Mouse (Mus musculus) myocyte (in vitro differentiated cells): Measurements from ENCODE around the gene Siae. TPM values are rescaled to one million over a fixed set of nuclear protein-coding genes. Genes with fewer than 3 reads are reported as not detected.

Experiments
- H3K27me3 ChIP-seq: one replicate; pipeline ENCODE4 v1.6.1; 2011; ENCODE audit not compliant: control insufficient read depth, insufficient read depth, insufficient read length
- H3K36me3 ChIP-seq: one replicate; pipeline ENCODE4 v1.6.1; 2011; ENCODE audit not compliant: control insufficient read depth, insufficient read depth
- H3K4me2 ChIP-seq: one replicate; pipeline ENCODE4 v1.6.1; 2011; ENCODE audit warnings: low read depth, control low read depth
- H3K4me3 ChIP-seq: one replicate; pipeline ENCODE4 v1.5.1; 2011; ENCODE audit warnings: mild to moderate bottlenecking, control low read depth, moderate library complexity
- H3K79me2 ChIP-seq: one replicate; pipeline ENCODE4 v1.6.1; 2011; ENCODE audit not compliant: control insufficient read depth, insufficient read depth
- H3ac ChIP-seq: one replicate; pipeline ENCODE4 v1.6.1; 2011; ENCODE audit not compliant: control insufficient read depth, insufficient read length
- CEBPB ChIP-seq: IDR thresholded peaks from 2 replicates; pipeline ENCODE4 v1.6.1; 2011; ENCODE audit warnings: mild to moderate bottlenecking, moderate library complexity; ENCODE audit not compliant: poor library complexity, insufficient read depth, severe bottlenecking
- E2F4 ChIP-seq: IDR thresholded peaks from one replicate; pipeline ENCODE4 v1.6.1; 2011; ENCODE audit warnings: mild to moderate bottlenecking, control low read depth, moderate library complexity; ENCODE audit not compliant: insufficient read depth
- MAX ChIP-seq: IDR thresholded peaks from one replicate; pipeline ENCODE4 v1.6.1; 2011; ENCODE audit warnings: low read depth, mild to moderate bottlenecking, control low read depth
- MYOD1 ChIP-seq, 3 experiments: IDR thresholded peaks; one replicate each; pipeline ENCODE4 v1.6.1; 2011; ENCODE audit warnings: control low read depth in 2 of 3, low read depth in 2 of 3, mild to moderate bottlenecking in 2 of 3, moderate library complexity in 1 of 3; ENCODE audit not compliant: insufficient read length in 2 of 3, control insufficient read depth in 1 of 3
- MYOG ChIP-seq, 3 experiments: IDR thresholded peaks; one replicate each; pipeline ENCODE4 v1.6.1; 2011; ENCODE audit warnings: control low read depth in 2 of 3, low read depth in 2 of 3, mild to moderate bottlenecking in 2 of 3; ENCODE audit not compliant: insufficient read length in 2 of 3, control insufficient read depth in 1 of 3, insufficient read depth in 1 of 3
- POLR2A ChIP-seq: IDR thresholded peaks from one replicate; pipeline ENCODE4 v1.6.1; 2011; ENCODE audit warnings: low read depth, mild to moderate bottlenecking, control low read depth, moderate library complexity; ENCODE audit not compliant: insufficient read length
- POLR2AphosphoS2 ChIP-seq: IDR thresholded peaks from one replicate; pipeline ENCODE4 v1.6.1; 2011; ENCODE audit warnings: low read depth, control low read depth; ENCODE audit not compliant: insufficient read length
- REST ChIP-seq: IDR thresholded peaks from one replicate; pipeline ENCODE4 v1.6.1; 2011; ENCODE audit warnings: mild to moderate bottlenecking, control low read depth, moderate library complexity; ENCODE audit not compliant: insufficient read depth, insufficient read length
- SRF ChIP-seq: IDR thresholded peaks from one replicate; pipeline ENCODE4 v1.6.1; 2011; ENCODE audit warnings: low read depth; ENCODE audit not compliant: control insufficient read depth, insufficient read length
- TCF12 ChIP-seq: IDR thresholded peaks from one replicate; pipeline ENCODE4 v1.6.1; 2011; ENCODE audit warnings: mild to moderate bottlenecking, control low read depth; ENCODE audit not compliant: poor library complexity, insufficient read depth, severe bottlenecking
- TCF3 ChIP-seq: IDR thresholded peaks from one replicate; pipeline ENCODE4 v1.6.1; 2011; ENCODE audit warnings: low read depth, control low read depth; ENCODE audit not compliant: insufficient read length
- USF1 ChIP-seq: IDR thresholded peaks from one replicate; pipeline ENCODE4 v1.6.1; 2011; ENCODE audit warnings: low read depth, mild to moderate bottlenecking, control low read depth, moderate library complexity
- polyA plus RNA-seq: library from polyadenylated mRNA; unstranded; fragments of >200 nt; fragmentation: generic; extraction: Trizol; gene quantifications from one replicate; pipeline ENCODE4 v1.2.1, GENCODE M21; 2012; ENCODE audit warnings: missing spikeins

Siae gene
- polyA plus RNA-seq, 1 experiment, result 0.60 TPM

- H3K36me3 ChIP-seq, result peaks cover 20% of the 10 kb centered on the region
- TF ChIP-seq POLR2A (peak; percentile 57), POLR2AphosphoS2 (peak; percentile 61), USF1 (no peak), MAX (peak; percentile 61), CEBPB (peak; percentile 96), MYOG (IDR thresholded peaks at IDR 0.05; ENCODE audit: control insufficient read depth in 1 of 3, insufficient read depth in 1 of 3, insufficient read length in 2 of 3, low read depth in 2 of 3) (peak in 1 of 3 experiments; percentile 2), MYOD1 (IDR thresholded peaks at IDR 0.05; ENCODE audit: control insufficient read depth in 1 of 3, insufficient read length in 2 of 3, low read depth in 2 of 3) (no peak), SRF (no peak), TCF12 (no peak), E2F4 (no peak), TCF3 (no peak), REST (no peak)
- H3K4me3 ChIP-seq, result peak within 1 kb of the TSS; percentile 97
- H3ac ChIP-seq, result peak within 1 kb of the TSS; percentile 12
- peaks cover 20% of the 10 kb centered on the region for H3K79me2 ChIP-seq
- H3K27me3 ChIP-seq, result no peaks in the 10 kb centered on the region
- H3K4me2 ChIP-seq, result peak within 1 kb of the TSS; percentile 97
Observed at GRCm38 (mm10) chr9:37656931-37657481, 101.5 kb downstream of the Siae start, which contains the start of gene Tbrg1. TSS of gene Tbrg1 (minus strand) at chr9:37657312.

GRCm38 (mm10) chr9:37659413-37659812, 103.9 kb downstream of the Siae start:
- TF ChIP-seq MAX (no peak), E2F4 (no peak), MYOG (IDR thresholded peaks at IDR 0.05; ENCODE audit: control insufficient read depth in 1 of 3, insufficient read depth in 1 of 3, insufficient read length in 2 of 3, low read depth in 2 of 3) (no peak), MYOD1 (IDR thresholded peaks at IDR 0.05; ENCODE audit: control insufficient read depth in 1 of 3, insufficient read length in 2 of 3, low read depth in 2 of 3) (no peak), POLR2A (no peak), SRF (no peak), CEBPB (no peak), TCF3 (no peak), TCF12 (no peak), USF1 (no peak), REST (no peak), POLR2AphosphoS2 (no peak)
- no peak overlapping the region for H3K4me3 ChIP-seq
- no peaks in the 10 kb centered on the region for H3K27me3 ChIP-seq
- no peak overlapping the region for H3ac ChIP-seq
- peaks cover 4% of the 10 kb centered on the region for H3K36me3 ChIP-seq
- H3K79me2 ChIP-seq, result peaks cover 20% of the 10 kb centered on the region
- H3K4me2 ChIP-seq, result no peak overlapping the region

- Histone ChIP-seq H3K4me2 (no peak overlapping the region), H3K4me3 (no peak overlapping the region), H3K36me3 (no peaks in the 10 kb centered on the region), H3K79me2 (no peaks in the 10 kb centered on the region), H3ac (no peak overlapping the region), H3K27me3 (peaks cover 9% of the 10 kb centered on the region)
- TF ChIP-seq MAX (no peak), CEBPB (no peak), E2F4 (no peak), MYOD1 (IDR thresholded peaks at IDR 0.05; ENCODE audit: control insufficient read depth in 1 of 3, insufficient read length in 2 of 3, low read depth in 2 of 3) (no peak), SRF (no peak), USF1 (no peak), POLR2AphosphoS2 (no peak), POLR2A (no peak), REST (no peak), MYOG (IDR thresholded peaks at IDR 0.05; ENCODE audit: control insufficient read depth in 1 of 3, insufficient read depth in 1 of 3, insufficient read length in 2 of 3, low read depth in 2 of 3) (no peak), TCF12 (no peak), TCF3 (no peak)
Observed at GRCm38 (mm10) chr9:37663210-37663609, 107.7 kb downstream of the Siae start.

GRCm38 (mm10) chr9:37664604-37665003, 109.1 kb downstream of the Siae start:
- Histone ChIP-seq H3K27me3 (peaks cover 9% of the 10 kb centered on the region), H3K79me2 (no peaks in the 10 kb centered on the region), H3K36me3 (no peaks in the 10 kb centered on the region), H3K4me3 (no peak overlapping the region), H3K4me2 (no peak overlapping the region), H3ac (no peak overlapping the region)
- no peak for TF ChIP-seq MAX
- no peak for TF ChIP-seq TCF12
- no peak for TF ChIP-seq TCF3
- TF ChIP-seq MYOD1 (IDR thresholded peaks at IDR 0.05; ENCODE audit: control insufficient read depth in 1 of 3, insufficient read length in 2 of 3, low read depth in 2 of 3), result no peak
- no peak for TF ChIP-seq POLR2A
- no peak for TF ChIP-seq POLR2AphosphoS2
- TF ChIP-seq REST, result no peak
- no peak for TF ChIP-seq USF1
- no peak for TF ChIP-seq MYOG (IDR thresholded peaks at IDR 0.05; ENCODE audit: control insufficient read depth in 1 of 3, insufficient read depth in 1 of 3, insufficient read length in 2 of 3, low read depth in 2 of 3)
- TF ChIP-seq E2F4, result no peak
- TF ChIP-seq CEBPB, result no peak
- no peak for TF ChIP-seq SRF

GRCm38 (mm10) chr9:37666045-37666444, 110.5 kb downstream of the Siae start:
- Histone ChIP-seq H3K4me3 (no peak overlapping the region), H3ac (no peak overlapping the region), H3K36me3 (no peaks in the 10 kb centered on the region), H3K4me2 (no peak overlapping the region), H3K27me3 (peaks cover 9% of the 10 kb centered on the region), H3K79me2 (no peaks in the 10 kb centered on the region)
- TF ChIP-seq REST (no peak), MYOD1 (IDR thresholded peaks at IDR 0.05; ENCODE audit: control insufficient read depth in 1 of 3, insufficient read length in 2 of 3, low read depth in 2 of 3) (no peak), TCF3 (no peak), POLR2AphosphoS2 (no peak), SRF (no peak), TCF12 (no peak), MYOG (IDR thresholded peaks at IDR 0.05; ENCODE audit: control insufficient read depth in 1 of 3, insufficient read depth in 1 of 3, insufficient read length in 2 of 3, low read depth in 2 of 3) (no peak), CEBPB (no peak), POLR2A (no peak), MAX (no peak), E2F4 (no peak), USF1 (no peak)
